Mouse (Mus musculus): ENCODE measurements around the gene Sowahc.

Sowahc gene

GRCm38 (mm10) chr10:59221473-59222270 lies at the start of gene Sowahc, which contains the start of gene Sept10:
Gene Sowahc (plus strand): TSS chr10:59221953.
Gene Sept10 (minus strand): TSS chr10:59221847.
- peak; percentile 78 for DNase-seq (ENCODE audit: low spot score)

GRCm38 (mm10) chr10:59172539-59172938 lies 49.2 kb upstream of the Sowahc start:
- no peak for DNase-seq (ENCODE audit: low spot score)

GRCm38 (mm10) chr10:59179620-59180019 lies 42.1 kb upstream of the Sowahc start:
- DNase-seq (ENCODE audit: low spot score): no peak

GRCm38 (mm10) chr10:59182306-59182705 lies 39.4 kb upstream of the Sowahc start:
- DNase-seq (ENCODE audit: low spot score): no peak

GRCm38 (mm10) chr10:59194891-59195290 lies 26.9 kb upstream of the Sowahc start:
- no peak for DNase-seq (ENCODE audit: low spot score)

GRCm38 (mm10) chr10:59196763-59197162 lies 25.0 kb upstream of the Sowahc start:
- DNase-seq (ENCODE audit: low spot score): no peak

GRCm38 (mm10) chr10:59200011-59200410 lies 21.7 kb upstream of the Sowahc start:
- DNase-seq (ENCODE audit: low spot score): no peak

GRCm38 (mm10) chr10:59220824-59221472 lies 805 bp upstream of the Sowahc start:
- no peak for DNase-seq (ENCODE audit: low spot score)

GRCm38 (mm10) chr10:59222271-59223101 lies 733 bp downstream of the Sowahc start:
- no peak for DNase-seq (ENCODE audit: low spot score)

GRCm38 (mm10) chr10:59223301-59223700 lies 1.5 kb downstream of the Sowahc start:
- DNase-seq (ENCODE audit: low spot score): no peak

GRCm38 (mm10) chr10:59223890-59224289 lies 2.1 kb downstream of the Sowahc start:
- DNase-seq (ENCODE audit: low spot score): no peak

GRCm38 (mm10) chr10:59225137-59225536 lies 3.4 kb downstream of the Sowahc start:
- no peak for DNase-seq (ENCODE audit: low spot score)

GRCm38 (mm10) chr10:59229205-59229820 lies 7.6 kb downstream of the Sowahc start:
- no peak for DNase-seq (ENCODE audit: low spot score)

GRCm38 (mm10) chr10:59235227-59235626 lies 13.5 kb downstream of the Sowahc start:
- no peak for DNase-seq (ENCODE audit: low spot score)

- DNase-seq (ENCODE audit: low spot score): no peak
Observed at GRCm38 (mm10) chr10:59235847-59236246, 14.1 kb downstream of the Sowahc start.

GRCm38 (mm10) chr10:59236486-59236885 lies 14.7 kb downstream of the Sowahc start:
- no peak for DNase-seq (ENCODE audit: low spot score)

- no peak for DNase-seq (ENCODE audit: low spot score)
Observed at GRCm38 (mm10) chr10:59237757-59238156, 16.0 kb downstream of the Sowahc start.

GRCm38 (mm10) chr10:59241141-59241541 lies 19.4 kb downstream of the Sowahc start:
- no peak for DNase-seq (ENCODE audit: low spot score)

- no peak for DNase-seq (ENCODE audit: low spot score)
Observed at GRCm38 (mm10) chr10:59249531-59249930, 27.8 kb downstream of the Sowahc start.

- DNase-seq (ENCODE audit: low spot score): no peak
Observed at GRCm38 (mm10) chr10:59250679-59251078, 28.9 kb downstream of the Sowahc start.

- no peak for DNase-seq (ENCODE audit: low spot score)
Observed at GRCm38 (mm10) chr10:59251980-59252379, 30.2 kb downstream of the Sowahc start.

- DNase-seq (ENCODE audit: low spot score): no peak
Observed at GRCm38 (mm10) chr10:59252396-59252795, 30.6 kb downstream of the Sowahc start.

Measured in c-Kit-positive CD71-positive TER-119-positive erythroid progenitor cells, embryonic 14.5 days (primary cell).